Mouse (Mus musculus) gastrocnemius, postnatal 10 days (tissue): ENCODE measurements around the gene Zfp366. TPM values are rescaled to one million over a fixed set of nuclear protein-coding genes. Genes with fewer than 3 reads are reported as not detected.
"Not testable (repeated sequence)": the region's sequence is repeated elsewhere in the genome, so short reads cannot be mapped to it uniquely, and the experiment has no call there.

Experiments used
- DNase-seq: peaks from one replicate; pipeline ENCODE4 v3.0.0; 2021; ENCODE audit warnings: mixed read lengths
- long read RNA-seq, 2 experiments: library from polyadenylated mRNA; stranded (forward); transcript quantifications; one replicate each; pipeline ENCODE4 v2.0.0; 2021
- total RNA-seq, 2 experiments: library from RNA; stranded (reverse); gene quantifications; 2 replicates each; pipeline ENCODE4 v1.2.3; 2021

Gene Zfp366
- total RNA-seq, result 1 to 10 TPM; 6.1 to 6.5 TPM
- long read RNA-seq, experiment 1, partial matches to known transcripts, result 0 of 1 reads
- long read RNA-seq, experiment 1, other reads (novel, unspliced or antisense), result 1 of 1 reads
- long read RNA-seq, experiment 2, partial matches to known transcripts, result 1 of 4 reads
- long read RNA-seq, experiment 2, other reads (novel, unspliced or antisense), result 3 of 4 reads

GRCm38 (mm10) chr13:99184155-99184886 is at the start of gene Zfp366:
Gene Zfp366 (plus strand): TSS chr13:99184823.
- DNase-seq, result no peak

GRCm38 (mm10) chr13:99138351-99139255 is 46.0 kb upstream of the Zfp366 start:
- no peak for DNase-seq

GRCm38 (mm10) chr13:99146355-99146871 is 38.2 kb upstream of the Zfp366 start:
- DNase-seq, result no peak

DNA sequence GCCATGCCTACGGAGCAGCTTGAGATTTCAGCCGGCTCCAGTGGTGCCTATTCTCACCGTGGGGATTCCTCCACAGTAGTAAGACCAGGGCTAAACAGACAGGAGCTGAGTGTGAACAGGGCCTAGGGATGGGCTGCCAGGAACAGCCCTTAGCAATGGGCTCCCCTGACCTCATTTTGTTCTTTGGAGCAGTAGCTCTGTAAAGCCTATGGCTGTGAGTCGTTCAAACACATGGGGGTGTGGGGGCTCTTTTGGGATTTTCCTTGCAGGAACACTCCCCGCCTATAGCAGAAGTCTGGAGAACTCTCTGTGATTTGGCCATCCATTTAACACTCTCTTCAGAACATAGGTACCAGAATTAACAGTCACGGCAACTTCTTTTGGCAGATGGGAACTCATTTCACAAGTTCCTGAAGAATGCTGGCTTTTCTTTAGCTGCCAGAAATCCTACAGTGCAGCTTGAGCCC is 36.9 kb upstream of the Zfp366 start:
- no peak for DNase-seq

- DNase-seq, result no peak
Measured at GRCm38 (mm10) chr13:99149551-99150305, 34.9 kb upstream of the Zfp366 start.

DNA sequence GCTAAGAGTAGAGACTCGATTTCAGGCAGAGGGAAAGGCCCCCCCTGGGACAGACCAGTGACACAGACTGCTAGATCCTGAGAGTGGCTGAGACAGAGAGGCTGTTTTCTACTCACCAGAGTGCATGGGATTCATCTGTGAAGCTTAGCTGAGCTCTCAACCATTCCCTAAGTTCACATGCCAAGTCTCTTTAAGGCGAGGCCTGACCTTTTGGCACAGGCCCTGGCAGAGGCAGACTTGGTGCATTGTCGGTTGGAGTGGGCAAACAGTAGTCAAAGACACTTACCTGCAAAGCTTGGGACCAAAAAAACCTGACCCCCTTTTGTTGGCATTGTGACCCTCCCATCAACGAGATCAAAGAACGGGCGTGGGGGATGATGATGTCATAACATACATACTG is 34.0 kb upstream of the Zfp366 start:
- DNase-seq, result no peak

DNA sequence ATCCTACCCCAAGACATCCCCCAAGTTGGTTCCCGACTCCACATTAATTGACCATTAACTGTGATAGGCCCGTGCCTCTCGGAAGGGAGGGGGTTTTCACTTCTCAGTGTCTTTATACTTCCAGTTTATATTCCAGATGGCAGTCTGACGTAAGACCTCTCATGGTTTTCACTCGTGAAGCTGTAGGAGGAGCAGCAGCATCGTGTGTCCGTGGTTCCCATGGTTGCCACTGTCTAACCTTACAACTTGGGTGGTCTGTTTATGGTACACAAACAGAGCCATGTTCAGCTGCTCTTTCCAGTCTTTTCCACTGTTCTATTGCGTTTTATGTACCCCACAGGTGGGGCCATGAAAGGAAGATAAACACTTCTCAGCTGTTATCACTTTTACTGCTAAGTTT is 33.5 kb upstream of the Zfp366 start:
- DNase-seq, result no peak

DNA sequence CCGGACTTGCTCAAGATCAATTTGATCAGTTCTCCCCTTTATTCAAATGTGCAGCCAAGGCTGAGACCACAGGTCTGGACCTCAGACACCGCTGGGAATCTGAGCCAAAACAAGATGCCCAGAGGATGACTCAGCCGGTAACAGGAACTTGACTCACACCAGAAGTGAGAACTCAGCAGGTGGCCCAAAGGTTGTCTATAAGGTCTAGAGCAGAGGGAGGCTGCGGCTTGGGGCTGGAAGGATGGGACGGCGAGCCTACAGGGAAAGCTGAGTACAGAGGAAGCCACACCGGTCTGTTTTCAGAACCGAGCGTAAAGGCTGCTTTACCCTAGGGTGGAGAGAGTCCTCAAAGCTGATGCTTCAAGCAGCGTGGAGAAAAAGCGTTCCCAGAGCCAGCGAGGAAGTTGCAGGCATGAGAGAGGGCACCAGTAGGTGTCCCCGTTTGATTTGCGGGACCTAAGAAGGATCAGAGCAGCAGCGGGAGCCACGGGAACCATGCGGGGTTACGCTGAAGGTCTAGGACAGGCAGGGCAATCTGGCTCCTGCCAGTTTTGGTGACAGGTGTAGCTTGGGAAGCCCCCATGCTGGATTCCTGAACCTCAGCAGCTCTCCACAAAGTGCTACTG is 32.2 kb upstream of the Zfp366 start:
- DNase-seq, result peak; percentile 26

DNA sequence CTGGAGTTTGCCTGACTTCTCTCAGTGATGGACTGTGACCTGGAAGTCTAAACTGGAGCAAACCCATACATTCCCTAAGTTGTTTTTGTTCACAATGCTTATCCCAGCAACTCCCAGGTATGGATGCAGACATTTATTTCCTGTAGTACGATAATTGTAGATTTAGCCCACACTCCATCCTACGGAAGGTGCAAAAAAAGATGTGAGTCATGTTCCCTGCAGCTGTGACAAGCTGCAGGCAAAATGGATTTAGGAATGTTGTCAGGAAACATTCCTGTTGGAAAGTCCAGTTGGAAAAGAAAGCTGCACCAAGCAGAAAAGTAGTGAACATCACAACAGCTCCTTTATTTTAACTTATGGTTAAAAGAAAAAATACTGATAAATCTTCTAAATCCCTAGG is 26.9 kb upstream of the Zfp366 start:
- no peak for DNase-seq

GRCm38 (mm10) chr13:99158773-99159172 is 25.9 kb upstream of the Zfp366 start:
- DNase-seq, result no peak

DNA sequence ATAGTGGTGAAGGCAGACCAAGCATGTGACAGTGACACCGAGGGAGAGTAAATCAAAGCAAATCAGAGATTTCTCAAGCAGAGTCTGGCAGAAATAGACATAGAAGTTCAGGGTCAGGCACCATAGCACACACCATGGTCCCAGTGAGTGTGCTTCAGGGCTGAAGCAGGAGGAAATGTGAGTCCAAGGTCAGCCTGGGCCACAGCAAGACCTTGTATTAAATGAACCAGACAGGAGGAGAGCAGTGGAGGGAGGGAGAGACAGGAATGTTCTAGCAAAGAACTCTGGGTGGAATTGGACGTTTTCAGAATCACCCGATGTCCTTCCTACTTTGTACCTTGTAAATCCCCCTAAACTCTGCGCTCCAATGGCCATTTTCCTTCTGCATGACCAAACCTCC is 21.6 kb upstream of the Zfp366 start:
- no peak for DNase-seq

DNA sequence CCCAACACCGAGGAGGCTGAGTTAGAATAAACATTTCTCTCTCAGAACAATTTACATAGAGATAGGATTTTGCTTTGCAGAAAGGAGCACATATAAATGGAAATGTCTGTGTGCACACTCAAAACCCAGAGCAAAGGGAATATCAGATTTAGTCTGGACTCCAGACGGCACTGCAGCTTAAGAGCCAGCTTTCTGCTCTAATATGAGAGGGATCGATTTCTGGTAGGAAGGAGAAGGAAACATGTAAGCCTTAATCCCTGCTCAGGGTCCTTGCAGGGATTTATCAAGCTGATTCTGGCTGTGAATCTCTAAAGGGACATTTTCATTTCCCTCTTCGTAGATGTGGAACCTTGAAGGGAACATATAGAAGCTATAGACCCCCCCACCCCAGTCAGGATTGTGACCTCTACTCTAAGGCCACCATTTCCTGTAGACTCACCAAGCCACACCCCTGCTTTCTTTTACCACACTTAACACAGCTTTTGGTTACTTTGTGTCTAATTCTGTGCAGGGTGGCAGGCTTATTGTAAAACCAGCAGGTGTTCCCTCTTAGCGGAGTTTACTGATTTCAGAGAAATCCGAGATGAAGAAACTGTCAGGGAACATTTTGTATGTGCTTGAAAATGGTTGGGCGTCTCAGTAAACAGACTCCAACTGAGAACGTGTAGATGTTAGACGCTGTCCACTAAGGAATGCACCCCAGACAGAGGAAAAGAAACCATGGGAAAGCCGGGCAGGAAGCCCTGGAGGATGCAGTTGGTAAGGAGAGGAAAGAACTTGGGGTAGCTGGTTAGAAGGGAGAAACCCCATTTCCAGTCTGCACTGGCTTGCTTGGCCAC is 20.9 kb upstream of the Zfp366 start:
- no peak for DNase-seq

DNA sequence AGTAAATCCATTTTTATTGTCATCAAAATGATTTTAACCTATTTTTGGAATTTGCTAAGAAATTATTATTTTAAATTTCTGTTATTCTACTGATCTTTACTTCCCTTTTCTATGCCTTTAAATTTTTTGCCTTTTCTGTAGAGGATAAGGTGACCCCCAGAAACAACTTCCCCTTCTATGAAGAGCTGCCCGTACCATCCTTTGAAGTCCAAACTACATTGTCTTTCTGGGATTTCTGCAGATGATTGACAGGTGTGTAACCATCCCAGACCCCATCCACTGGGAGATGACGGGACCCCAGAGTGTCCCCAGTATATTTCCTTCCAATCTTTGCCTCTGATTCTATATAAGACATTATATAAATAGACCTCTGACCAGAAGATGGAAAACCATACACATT is 20.3 kb upstream of the Zfp366 start:
- no peak for DNase-seq

- peak; percentile 77 for DNase-seq
Measured at GRCm38 (mm10) chr13:99169401-99169800, 15.2 kb upstream of the Zfp366 start.

- no peak for DNase-seq
Measured at GRCm38 (mm10) chr13:99170337-99170736, 14.3 kb upstream of the Zfp366 start.

DNA sequence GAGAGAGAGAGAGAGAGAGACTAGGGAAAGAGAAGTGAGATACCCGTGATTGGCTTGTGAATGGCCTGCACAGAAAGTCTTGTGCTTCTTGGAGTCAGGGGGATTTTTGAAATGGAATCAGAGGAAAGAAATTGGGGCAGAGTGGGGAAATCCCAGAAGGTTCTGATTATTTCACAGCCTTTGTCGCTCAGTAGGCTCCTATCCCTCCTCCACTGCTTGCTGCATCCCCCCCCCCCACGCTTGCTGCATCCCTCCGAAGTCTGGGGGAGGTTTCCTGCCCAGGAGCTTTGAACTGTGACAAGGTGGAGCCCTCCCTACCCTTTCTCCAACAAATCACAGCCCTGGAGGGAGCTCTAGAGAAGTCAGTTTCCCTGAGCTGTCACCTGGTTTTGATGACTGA is 10.8 kb upstream of the Zfp366 start:
- DNase-seq, result no peak

DNA sequence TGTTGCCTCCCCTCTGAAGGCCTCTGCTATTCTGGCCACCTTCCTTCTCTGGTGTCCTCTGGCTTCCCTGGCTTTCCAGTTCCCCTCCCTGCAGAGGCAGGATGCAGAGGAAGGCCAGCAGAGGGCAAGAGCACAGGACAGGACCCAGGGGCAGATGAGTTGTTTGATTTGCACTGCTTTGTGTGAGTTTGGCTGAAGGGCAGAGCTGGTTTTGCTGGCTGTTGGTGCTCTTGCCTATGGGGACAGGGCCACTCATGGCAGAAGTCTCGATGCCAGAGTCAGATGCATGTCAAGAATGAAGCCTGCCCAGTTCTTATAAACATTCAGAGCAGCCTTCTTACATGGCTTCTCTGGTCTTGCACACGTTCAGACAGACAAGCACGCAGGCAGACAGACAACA is 1.8 kb upstream of the Zfp366 start:
- DNase-seq, result not testable (repeated sequence)

DNA sequence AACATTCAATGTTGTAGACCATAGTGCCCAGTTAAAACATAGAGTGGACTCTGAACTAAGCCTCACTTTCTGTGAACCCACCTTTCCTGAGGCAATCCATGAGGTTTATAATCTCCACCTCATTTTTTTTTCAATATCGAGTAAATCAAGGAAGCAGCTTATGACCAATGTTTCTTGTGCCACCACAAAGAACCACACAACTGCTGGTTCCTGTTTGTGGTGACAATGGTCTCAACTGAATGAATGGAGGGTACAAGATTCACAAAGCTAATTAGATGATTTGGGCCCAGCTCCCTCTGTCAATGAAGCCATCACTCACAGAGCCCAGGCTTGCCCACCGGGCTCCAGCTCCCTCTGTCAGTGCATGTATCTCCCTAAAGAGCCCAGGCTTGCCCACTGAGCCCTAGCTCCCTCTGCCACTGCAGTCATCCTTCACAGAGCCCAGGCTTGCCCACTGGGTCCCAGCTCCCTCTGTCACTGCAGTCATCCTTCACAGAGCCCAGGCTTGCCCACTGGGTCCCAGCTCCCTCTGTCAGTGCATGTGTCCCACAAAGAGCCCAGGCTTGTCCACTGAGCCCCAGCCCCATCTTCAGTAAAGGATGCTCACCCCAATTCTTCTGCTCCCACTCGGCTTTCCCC is 1.2 kb upstream of the Zfp366 start:
- DNase-seq, result no peak

DNA sequence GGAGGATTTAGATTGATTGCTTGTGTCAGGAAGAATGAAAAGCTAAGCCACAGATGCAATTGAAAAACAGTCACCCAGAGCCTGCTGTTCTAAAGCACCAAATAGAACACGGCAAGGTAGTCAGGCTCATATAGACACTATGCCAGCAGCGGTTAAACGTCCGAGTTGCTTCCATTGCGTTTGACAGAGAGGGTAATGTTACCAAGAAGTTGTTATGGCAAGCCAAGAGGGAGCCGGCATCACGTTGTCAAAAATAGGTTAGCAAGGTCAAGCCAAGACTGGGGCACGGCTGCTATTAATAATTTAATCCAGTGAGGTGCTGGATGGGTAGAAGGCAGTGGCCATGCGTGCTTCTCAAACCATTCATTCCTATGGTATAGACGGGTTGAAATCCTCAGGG is 950 bp downstream of the Zfp366 start:
- no peak for DNase-seq
